Mouse (Mus musculus) embryonic facial prominence, embryonic 14.5 days (tissue): ENCODE data around the gene Kcnb1. TPM values are rescaled to one million over a fixed set of nuclear protein-coding genes. Genes with fewer than 3 reads are reported as not detected.
A peak's percentile ranks its signal among the peaks of the same experiment; 100 is the strongest.

Experiments
- ATAC-seq: fragments of 200-750 bp; cut with Nextera tagmentation; 2 replicates; pipeline ENCODE4 v1.8.0; 2017; ENCODE audit warnings: low read depth, moderate number of reproducible peaks, moderate TSS enrichment
- DNase-seq: peaks from one replicate; pipeline ENCODE4 v3.0.0-alpha.2; 2015; ENCODE audit warnings: low spot score
- H3K27ac ChIP-seq: fragments of 300-500 bp; sonication (generic); replicated peaks from 2 replicates; pipeline ENCODE4 v1.5.1; 2014; ENCODE audit warnings: low read depth, mild to moderate bottlenecking, low read length, moderate library complexity
- H3K27me3 ChIP-seq: fragments of 300-500 bp; sonication (generic); replicated peaks from 2 replicates; pipeline ENCODE4 v1.6.1; 2014; ENCODE audit warnings: low read length; ENCODE audit not compliant: control insufficient read depth, insufficient read depth
- H3K36me3 ChIP-seq: fragments of 300-500 bp; sonication (generic); 2 replicates; pipeline ENCODE4 v1.6.1; 2014; ENCODE audit warnings: low read length, mixed read lengths; ENCODE audit not compliant: control insufficient read depth, insufficient read depth
- H3K4me1 ChIP-seq: fragments of 300-500 bp; sonication (generic); 2 replicates; pipeline ENCODE4 v1.6.1; 2014; ENCODE audit warnings: antibody characterized with exemption, low read length; ENCODE audit not compliant: control insufficient read depth, insufficient read depth
- H3K4me2 ChIP-seq: fragments of 300-500 bp; sonication (generic); 2 replicates; pipeline ENCODE4 v1.6.1; 2014; ENCODE audit warnings: low read depth, mild to moderate bottlenecking, low read length, moderate library complexity, mixed read lengths
- H3K4me3 ChIP-seq: fragments of 300-500 bp; sonication (generic); 2 replicates; pipeline ENCODE4 v1.5.1; 2014; ENCODE audit warnings: low read depth, mild to moderate bottlenecking, low read length
- H3K9ac ChIP-seq: fragments of 300-500 bp; sonication (generic); 2 replicates; pipeline ENCODE4 v1.6.1; 2014; ENCODE audit warnings: low read depth, mild to moderate bottlenecking, low read length, moderate library complexity, mixed read lengths
- H3K9me3 ChIP-seq: fragments of 300-500 bp; sonication (generic); 2 replicates; pipeline ENCODE4 v1.6.1; 2016; ENCODE audit warnings: low read length; ENCODE audit not compliant: control insufficient read depth
- WGBS: fragments of 180-500 bp; shearing (Covaris S2); extraction: QIAGEN DNeasy Blood & Tissue Kit; methylation state at CpG from one replicate; pipeline ENCODE4 v1.1.7; 2014; 5-methylcytosine and 5-hydroxymethylcytosine counted together
- polyA plus RNA-seq: library from polyadenylated mRNA; unstranded; fragments of >200 nt; fragmentation: Nextera tagmentation; extraction: Ambion mirVana; gene quantifications from 2 replicates; pipeline ENCODE4 v1.2.1, GENCODE M21; 2014

The Kcnb1 gene
- polyA plus RNA-seq, 1 experiment from 2014 or later: 1.7 TPM

- peak overlapping the region; percentile 27; the same call in 1 of the 2 replicates for H3K4me2 ChIP-seq
- ATAC-seq (no peak), DNase-seq (no peak)
- H3K9ac ChIP-seq: no peak overlapping the region
- H3K27me3 ChIP-seq: no peaks in the 10 kb centered on the region
- peaks cover 16% of the 10 kb centered on the region; the same call in 1 of the 2 replicates for H3K4me1 ChIP-seq
- no peaks in the 10 kb centered on the region for H3K9me3 ChIP-seq
- no peak overlapping the region for H3K27ac ChIP-seq
- no peak overlapping the region for H3K4me3 ChIP-seq
- 17% methylated on average over 15 of the region's 15 CpGs for WGBS
- H3K36me3 ChIP-seq: no peaks in the 10 kb centered on the region
Measured at GRCm38 (mm10) chr2:167230554-167230953, 40.6 kb upstream of the Kcnb1 start.

DNA sequence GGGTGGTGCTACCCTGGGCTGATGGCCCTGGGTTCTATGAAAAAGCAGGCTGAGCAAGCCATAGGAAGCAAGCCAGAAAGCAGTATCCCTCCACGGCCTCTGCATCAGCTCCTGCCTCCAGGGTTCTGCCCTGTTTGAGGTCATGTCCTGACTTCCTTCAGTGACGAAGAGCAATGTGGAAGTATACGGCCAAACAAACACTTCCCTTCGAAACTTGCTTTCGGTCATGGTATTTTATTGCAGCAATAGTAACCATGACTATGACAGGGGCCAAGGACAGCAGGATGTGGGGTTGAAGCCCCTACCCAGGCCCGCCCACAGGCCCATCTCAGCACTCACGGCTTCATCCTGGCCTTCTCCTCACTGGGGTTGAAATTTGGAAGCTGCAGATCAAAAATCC, 35.0 kb upstream of the Kcnb1 start:
- Histone ChIP-seq H3K9ac (no peak overlapping the region), H3K27ac (no peak overlapping the region), H3K4me3 (no peak overlapping the region), H3K36me3 (no peaks in the 10 kb centered on the region; the same call in 1 of the 2 replicates), H3K9me3 (no peaks in the 10 kb centered on the region), H3K4me2 (no peak overlapping the region), H3K27me3 (no peaks in the 10 kb centered on the region), H3K4me1 (no peaks in the 10 kb centered on the region)
- 73% methylated on average over 7 of the region's 7 CpGs for WGBS
- DNase-seq (no peak), ATAC-seq (no peak)

GRCm38 (mm10) chr2:167224194-167224593, 34.2 kb upstream of the Kcnb1 start:
- Histone ChIP-seq H3K4me2 (no peak overlapping the region), H3K4me1 (no peaks in the 10 kb centered on the region), H3K27ac (no peak overlapping the region), H3K27me3 (no peaks in the 10 kb centered on the region), H3K9me3 (no peaks in the 10 kb centered on the region), H3K36me3 (no peaks in the 10 kb centered on the region; the same call in 1 of the 2 replicates), H3K4me3 (no peak overlapping the region), H3K9ac (no peak overlapping the region)
- ATAC-seq: no peak
- 86% methylated on average over 6 of the region's 6 CpGs for WGBS
- DNase-seq: no peak

DNA sequence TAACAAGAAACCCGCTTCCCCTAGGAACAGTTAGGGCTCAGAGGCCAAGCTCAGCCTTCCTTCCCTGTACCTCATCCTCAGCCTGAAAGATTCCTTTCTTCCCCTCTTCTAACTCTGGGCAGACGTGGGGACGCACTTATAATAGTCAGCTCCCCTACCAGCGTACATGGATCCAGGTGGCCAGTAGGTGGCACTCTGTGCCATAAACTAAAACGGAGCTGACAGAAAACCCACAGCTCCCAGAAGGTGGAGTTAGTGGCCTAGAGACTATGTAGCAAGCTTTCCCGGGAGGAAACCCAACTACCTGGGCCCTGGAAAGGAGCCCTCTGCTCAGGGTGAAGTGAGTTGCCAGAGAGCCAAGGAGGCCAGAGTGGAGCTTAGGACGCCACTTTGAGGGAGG, 32.2 kb upstream of the Kcnb1 start:
- 23% methylated on average over 7 of the region's 7 CpGs for WGBS
- Histone ChIP-seq H3K27ac (no peak overlapping the region), H3K4me3 (no peak overlapping the region), H3K4me2 (no peak overlapping the region), H3K27me3 (no peaks in the 10 kb centered on the region), H3K9me3 (no peaks in the 10 kb centered on the region), H3K4me1 (no peaks in the 10 kb centered on the region), H3K9ac (no peak overlapping the region), H3K36me3 (peaks cover 3% of the 10 kb centered on the region; the same call in 1 of the 2 replicates)
- ATAC-seq (peak; percentile 58; the same call in 1 of the 2 replicates), DNase-seq (peak; percentile 89)

DNA sequence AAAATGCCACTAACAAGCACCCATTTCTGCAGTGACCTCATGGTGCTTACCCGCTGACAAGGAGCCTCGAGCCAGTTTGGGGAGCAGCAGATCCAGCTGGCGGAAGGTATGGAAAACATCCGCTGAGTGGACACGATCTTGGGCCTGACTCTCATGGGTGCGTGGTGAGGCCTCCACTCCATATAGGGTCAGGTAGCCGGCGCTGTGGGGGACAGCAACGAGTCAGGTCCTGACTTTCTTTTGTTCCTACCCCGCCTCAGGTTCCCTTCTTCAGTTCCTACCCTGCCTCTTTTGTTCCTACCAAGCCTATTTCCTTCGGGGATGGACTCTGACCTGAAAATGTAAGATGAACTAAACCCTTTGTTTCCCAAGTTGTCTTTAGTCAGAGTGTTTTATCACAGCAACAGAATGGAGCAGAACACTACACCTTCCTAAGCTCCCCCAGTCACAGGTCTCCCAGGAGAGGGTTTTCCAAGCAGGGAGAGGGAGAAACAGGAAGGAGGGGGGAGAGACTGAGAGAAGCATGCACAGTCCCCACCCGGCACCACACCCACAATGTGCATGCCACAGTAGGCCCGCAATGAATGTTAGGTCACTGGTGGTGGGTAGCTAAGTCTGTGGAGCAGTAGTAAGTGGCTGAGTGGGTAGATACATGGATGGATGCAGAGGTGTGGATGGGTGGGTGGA, 31.3 kb upstream of the Kcnb1 start:
- Histone ChIP-seq H3K4me1 (no peaks in the 10 kb centered on the region), H3K36me3 (peaks cover 4% of the 10 kb centered on the region; the same call in 1 of the 2 replicates), H3K9me3 (no peaks in the 10 kb centered on the region), H3K4me3 (no peak overlapping the region), H3K27ac (no peak overlapping the region), H3K27me3 (no peaks in the 10 kb centered on the region), H3K4me2 (no peak overlapping the region), H3K9ac (no peak overlapping the region)
- DNase-seq (no peak), ATAC-seq (no peak)
- 82% methylated on average over 13 of the region's 13 CpGs for WGBS

DNA sequence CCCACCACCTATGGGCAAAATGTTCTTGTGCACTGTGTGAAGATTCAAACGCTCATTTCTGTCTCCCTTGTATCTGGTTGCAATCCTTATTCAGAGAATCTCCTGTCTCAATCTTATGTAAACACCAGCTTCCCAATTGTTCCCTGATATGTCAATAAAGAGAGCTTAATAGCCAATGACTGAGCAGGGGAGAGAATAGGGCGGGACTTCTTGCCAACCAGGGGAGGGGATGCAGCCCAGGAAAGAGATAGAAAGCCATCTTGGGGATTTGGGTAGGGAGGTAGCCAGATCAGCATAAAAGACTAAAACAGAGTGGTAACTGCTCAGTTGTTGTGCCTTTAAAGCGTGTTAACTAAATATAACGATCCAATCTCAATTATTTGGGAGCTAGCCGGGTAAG, 30.8 kb upstream of the Kcnb1 start:
- ATAC-seq: no peak
- Histone ChIP-seq H3K9me3 (no peaks in the 10 kb centered on the region), H3K36me3 (peaks cover 4% of the 10 kb centered on the region; the same call in 1 of the 2 replicates), H3K27me3 (no peaks in the 10 kb centered on the region), H3K4me1 (no peaks in the 10 kb centered on the region), H3K4me3 (no peak overlapping the region), H3K9ac (no peak overlapping the region), H3K27ac (no peak overlapping the region), H3K4me2 (no peak overlapping the region)
- WGBS: 89% methylated on average over 5 of the region's 5 CpGs
- no peak for DNase-seq

DNA sequence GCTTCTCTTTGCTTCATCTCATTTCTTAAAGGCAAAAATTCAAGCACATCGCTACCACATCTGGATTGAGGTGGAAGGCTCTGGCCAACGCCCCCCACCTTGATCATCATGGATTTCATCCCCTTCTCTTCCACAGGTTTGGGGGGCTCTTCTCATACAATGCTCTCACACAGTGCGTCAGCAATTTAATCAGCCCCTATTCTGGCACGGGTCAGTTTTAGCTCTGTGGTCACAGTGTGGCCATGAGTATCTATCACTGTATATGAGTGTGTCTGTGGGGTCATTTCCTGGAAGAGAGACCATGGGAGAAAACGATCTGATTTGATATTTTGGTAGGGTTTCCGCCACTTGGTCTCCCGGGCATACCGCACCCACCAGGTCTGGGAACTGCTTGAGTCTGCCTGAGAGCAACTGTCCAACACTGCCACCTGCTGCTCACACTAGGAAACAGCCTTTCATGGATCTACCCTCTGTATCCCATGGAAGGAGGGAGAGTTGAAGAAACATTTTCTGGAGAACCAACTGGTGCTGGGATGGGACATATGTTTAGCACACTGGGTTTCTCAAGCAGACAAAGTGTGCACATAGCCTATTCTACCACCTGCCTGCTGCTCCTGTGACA, 29.3 kb upstream of the Kcnb1 start:
- Histone ChIP-seq H3K9me3 (no peaks in the 10 kb centered on the region), H3K27ac (no peak overlapping the region), H3K4me3 (no peak overlapping the region), H3K36me3 (peaks cover 4% of the 10 kb centered on the region; the same call in 1 of the 2 replicates), H3K9ac (no peak overlapping the region), H3K4me1 (no peaks in the 10 kb centered on the region), H3K4me2 (no peak overlapping the region), H3K27me3 (no peaks in the 10 kb centered on the region)
- peak; percentile 90 for ATAC-seq
- DNase-seq: peak; percentile 90
- 44% methylated on average over 8 of the region's 8 CpGs for WGBS

- DNase-seq (no peak), ATAC-seq (no peak)
- no peaks in the 10 kb centered on the region for H3K4me1 ChIP-seq
- H3K36me3 ChIP-seq: peaks cover 10% of the 10 kb centered on the region; the same call in 1 of the 2 replicates
- H3K4me2 ChIP-seq: no peak overlapping the region
- no peak overlapping the region for H3K9ac ChIP-seq
- H3K27ac ChIP-seq: no peak overlapping the region
- no peaks in the 10 kb centered on the region for H3K9me3 ChIP-seq
- no peak overlapping the region for H3K4me3 ChIP-seq
- WGBS: 97% methylated on average over 12 of the region's 12 CpGs
- no peaks in the 10 kb centered on the region for H3K27me3 ChIP-seq
Measured at GRCm38 (mm10) chr2:167213666-167214065, 23.7 kb upstream of the Kcnb1 start.
